Mouse (Mus musculus): ENCODE data around the gene Adamts8. TPM values are rescaled to one million over a fixed set of nuclear protein-coding genes. Genes with fewer than 3 reads are reported as not detected.

Adamts8 gene
- not detected for polyA plus RNA-seq (2012; fragmentation: generic; extraction: Trizol)
- long read RNA-seq, experiment 1: 0 reads
- long read RNA-seq, experiment 2: 0 reads

DNA sequence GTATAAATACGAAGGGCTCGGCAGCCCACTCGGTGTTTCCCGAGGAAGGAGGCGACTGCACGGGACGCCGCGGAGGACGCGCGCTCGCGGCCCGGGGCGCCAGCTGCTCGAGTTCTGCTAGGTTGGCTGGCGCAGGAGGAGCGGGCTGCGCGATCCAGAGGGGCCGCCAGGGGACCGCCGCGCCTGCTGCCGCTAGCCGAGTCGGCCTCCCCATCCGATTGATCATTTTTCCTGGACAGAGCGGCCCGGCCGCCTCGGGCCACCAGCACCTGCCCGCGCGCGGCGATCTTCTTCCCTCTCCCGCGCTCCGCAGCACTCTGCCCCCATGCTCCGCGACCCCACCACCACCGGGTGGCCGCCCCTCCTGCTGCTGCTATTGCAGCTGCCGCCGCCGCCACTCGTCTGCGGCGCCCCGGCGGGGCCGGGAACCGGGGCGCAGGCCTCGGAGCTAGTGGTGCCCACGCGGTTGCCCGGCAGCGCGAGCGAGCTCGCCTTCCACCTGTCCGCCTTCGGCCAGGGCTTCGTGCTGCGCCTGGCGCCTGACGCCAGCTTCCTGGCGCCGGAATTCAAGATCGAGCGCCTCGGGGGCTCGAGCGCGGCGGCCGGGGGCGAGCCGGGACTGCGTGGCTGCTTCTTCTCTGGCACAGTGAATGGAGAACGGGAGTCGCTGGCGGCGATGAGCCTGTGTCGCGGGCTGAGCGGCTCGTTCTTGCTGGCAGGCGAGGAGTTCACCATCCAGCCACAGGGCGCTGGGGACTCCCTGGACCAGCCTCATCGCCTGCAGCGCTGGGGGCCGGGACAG lies at the start of gene Adamts8:
Gene Adamts8 (plus strand): TSS at position 51 of the 802 bp plus-strand sequence.
- TF ChIP-seq MYOD1 (IDR thresholded peaks at IDR 0.05; ENCODE audit: control insufficient read depth, insufficient read length, low read depth): no peak
- no peak for TF ChIP-seq MAX (IDR thresholded peaks at IDR 0.05)
- no peak for TF ChIP-seq MYOG (IDR thresholded peaks at IDR 0.05; ENCODE audit: control insufficient read depth, extremely low read depth, insufficient read length)
- TF ChIP-seq USF1 (IDR thresholded peaks at IDR 0.05; ENCODE audit: low read depth): no peak
- TF ChIP-seq FOSL1 (IDR thresholded peaks at IDR 0.05; ENCODE audit: insufficient read depth, low read length, poor library complexity, severe bottlenecking): no peak
- no peak for TF ChIP-seq CTCF (IDR thresholded peaks at IDR 0.05; ENCODE audit: control insufficient read depth, insufficient read depth, insufficient read length)
- TF ChIP-seq CEBPB (IDR thresholded peaks at IDR 0.05; ENCODE audit: low read depth): no peak
- Histone ChIP-seq H3K36me3 (ENCODE audit: control insufficient read depth, insufficient read depth) (no peaks in the 10 kb centered on the region), H3ac (ENCODE audit: control insufficient read depth, insufficient read length, low read depth) (no peak within 1 kb of the TSS), H3K4me3 (ENCODE audit: insufficient read depth, poor library complexity, severe bottlenecking) (no peak within 1 kb of the TSS), H3K79me3 (ENCODE audit: low read depth) (no peaks in the 10 kb centered on the region), H3K79me2 (ENCODE audit: control insufficient read depth, insufficient read depth) (no peaks in the 10 kb centered on the region), H3K27me3 (ENCODE audit: control insufficient read depth, insufficient read depth, insufficient read length) (peaks cover 38% of the 10 kb centered on the region)

DNA sequence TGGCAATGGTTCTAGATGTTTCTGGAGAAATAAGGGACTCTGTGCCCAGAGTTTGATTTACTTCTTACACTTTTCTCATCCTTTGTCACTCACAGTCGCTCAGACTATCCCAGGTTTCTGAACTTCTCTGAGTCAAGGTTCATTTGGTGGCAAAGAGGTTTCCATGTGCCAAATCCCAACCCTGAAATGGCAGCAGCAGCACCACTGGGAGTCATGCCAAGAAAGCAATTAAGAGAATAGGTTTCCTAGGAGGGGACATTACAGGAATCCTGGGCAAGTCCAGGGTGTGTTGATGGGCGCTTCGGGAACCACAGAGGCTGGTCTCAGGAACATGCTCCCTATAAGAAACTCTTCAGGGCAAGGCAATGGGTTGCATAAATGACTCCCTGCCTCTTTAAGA lies 46.7 kb upstream of the Adamts8 start:
- Histone ChIP-seq H3ac (ENCODE audit: control insufficient read depth, insufficient read length, low read depth) (no peak overlapping the region), H3K4me3 (ENCODE audit: insufficient read depth, poor library complexity, severe bottlenecking) (no peak overlapping the region), H3K79me3 (ENCODE audit: low read depth) (no peaks in the 10 kb centered on the region), H3K36me3 (ENCODE audit: control insufficient read depth, insufficient read depth) (no peaks in the 10 kb centered on the region), H3K27me3 (ENCODE audit: control insufficient read depth, insufficient read depth, insufficient read length) (no peaks in the 10 kb centered on the region), H3K79me2 (ENCODE audit: control insufficient read depth, insufficient read depth) (no peaks in the 10 kb centered on the region)
- no peak for TF ChIP-seq MAX (IDR thresholded peaks at IDR 0.05)
- TF ChIP-seq CTCF (IDR thresholded peaks at IDR 0.05; ENCODE audit: control insufficient read depth, insufficient read depth, insufficient read length): no peak
- TF ChIP-seq MYOD1 (IDR thresholded peaks at IDR 0.05; ENCODE audit: control insufficient read depth, insufficient read length, low read depth): no peak
- TF ChIP-seq MYOG (IDR thresholded peaks at IDR 0.05; ENCODE audit: control insufficient read depth, extremely low read depth, insufficient read length): no peak
- no peak for TF ChIP-seq CEBPB (IDR thresholded peaks at IDR 0.05; ENCODE audit: low read depth)
- TF ChIP-seq FOSL1 (IDR thresholded peaks at IDR 0.05; ENCODE audit: insufficient read depth, low read length, poor library complexity, severe bottlenecking): no peak
- TF ChIP-seq USF1 (IDR thresholded peaks at IDR 0.05; ENCODE audit: low read depth): no peak

DNA sequence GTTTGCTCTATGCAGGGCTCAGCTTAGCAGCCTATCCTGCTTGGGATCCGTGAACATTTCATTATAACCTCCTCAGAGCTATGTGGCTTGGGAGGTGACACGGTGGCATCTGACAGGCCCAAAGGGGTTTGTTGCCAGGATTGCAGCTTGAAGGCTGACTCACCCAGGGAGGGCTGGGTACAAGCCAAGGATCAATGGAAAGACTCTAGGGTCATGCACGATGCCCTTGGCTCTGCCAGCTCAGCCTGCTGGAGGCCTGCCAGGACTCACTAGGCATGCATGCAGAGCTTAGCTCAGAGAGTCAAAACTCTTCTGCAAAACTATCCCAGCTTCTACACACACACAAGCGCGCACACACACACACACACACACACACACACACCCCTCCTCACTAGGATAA lies 45.6 kb upstream of the Adamts8 start:
- Histone ChIP-seq H3K79me2 (ENCODE audit: control insufficient read depth, insufficient read depth) (no peaks in the 10 kb centered on the region), H3K79me3 (ENCODE audit: low read depth) (no peaks in the 10 kb centered on the region), H3K4me3 (ENCODE audit: insufficient read depth, poor library complexity, severe bottlenecking) (no peak overlapping the region), H3K27me3 (ENCODE audit: control insufficient read depth, insufficient read depth, insufficient read length) (no peaks in the 10 kb centered on the region), H3K36me3 (ENCODE audit: control insufficient read depth, insufficient read depth) (no peaks in the 10 kb centered on the region), H3ac (ENCODE audit: control insufficient read depth, insufficient read length, low read depth) (no peak overlapping the region)
- TF ChIP-seq MAX (IDR thresholded peaks at IDR 0.05) (no peak), FOSL1 (IDR thresholded peaks at IDR 0.05; ENCODE audit: insufficient read depth, low read length, poor library complexity, severe bottlenecking) (no peak), MYOD1 (IDR thresholded peaks at IDR 0.05; ENCODE audit: control insufficient read depth, insufficient read length, low read depth) (no peak), CTCF (IDR thresholded peaks at IDR 0.05; ENCODE audit: control insufficient read depth, insufficient read depth, insufficient read length) (no peak), MYOG (IDR thresholded peaks at IDR 0.05; ENCODE audit: control insufficient read depth, extremely low read depth, insufficient read length) (no peak), USF1 (IDR thresholded peaks at IDR 0.05; ENCODE audit: low read depth) (no peak), CEBPB (IDR thresholded peaks at IDR 0.05; ENCODE audit: low read depth) (no peak)

DNA sequence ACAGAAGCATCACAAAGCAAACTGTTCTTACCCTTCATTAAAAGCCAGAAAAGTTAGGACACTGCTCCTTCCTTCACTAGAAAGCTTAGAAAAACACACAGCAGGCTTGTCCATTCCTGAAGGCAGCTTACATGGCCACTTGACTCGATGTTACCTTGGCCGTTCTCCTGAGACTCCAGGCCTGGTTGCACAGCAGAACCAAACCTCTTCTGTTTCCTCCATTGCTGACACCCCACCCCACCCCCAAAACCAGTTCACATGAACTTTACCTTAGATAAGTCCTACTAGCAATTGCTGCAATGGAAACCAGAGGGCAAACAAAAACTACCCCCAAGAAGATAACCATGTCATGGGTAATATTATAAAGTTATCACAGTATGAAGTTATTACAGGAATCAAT lies 45.2 kb upstream of the Adamts8 start:
- Histone ChIP-seq H3K79me3 (ENCODE audit: low read depth) (no peaks in the 10 kb centered on the region), H3K27me3 (ENCODE audit: control insufficient read depth, insufficient read depth, insufficient read length) (no peaks in the 10 kb centered on the region), H3ac (ENCODE audit: control insufficient read depth, insufficient read length, low read depth) (no peak overlapping the region), H3K4me3 (ENCODE audit: insufficient read depth, poor library complexity, severe bottlenecking) (no peak overlapping the region), H3K36me3 (ENCODE audit: control insufficient read depth, insufficient read depth) (no peaks in the 10 kb centered on the region), H3K79me2 (ENCODE audit: control insufficient read depth, insufficient read depth) (no peaks in the 10 kb centered on the region)
- TF ChIP-seq MYOD1 (IDR thresholded peaks at IDR 0.05; ENCODE audit: control insufficient read depth, insufficient read length, low read depth) (no peak), USF1 (IDR thresholded peaks at IDR 0.05; ENCODE audit: low read depth) (no peak), MAX (IDR thresholded peaks at IDR 0.05) (no peak), FOSL1 (IDR thresholded peaks at IDR 0.05; ENCODE audit: insufficient read depth, low read length, poor library complexity, severe bottlenecking) (no peak), MYOG (IDR thresholded peaks at IDR 0.05; ENCODE audit: control insufficient read depth, extremely low read depth, insufficient read length) (no peak), CTCF (IDR thresholded peaks at IDR 0.05; ENCODE audit: control insufficient read depth, insufficient read depth, insufficient read length) (no peak), CEBPB (IDR thresholded peaks at IDR 0.05; ENCODE audit: low read depth) (no peak)

DNA sequence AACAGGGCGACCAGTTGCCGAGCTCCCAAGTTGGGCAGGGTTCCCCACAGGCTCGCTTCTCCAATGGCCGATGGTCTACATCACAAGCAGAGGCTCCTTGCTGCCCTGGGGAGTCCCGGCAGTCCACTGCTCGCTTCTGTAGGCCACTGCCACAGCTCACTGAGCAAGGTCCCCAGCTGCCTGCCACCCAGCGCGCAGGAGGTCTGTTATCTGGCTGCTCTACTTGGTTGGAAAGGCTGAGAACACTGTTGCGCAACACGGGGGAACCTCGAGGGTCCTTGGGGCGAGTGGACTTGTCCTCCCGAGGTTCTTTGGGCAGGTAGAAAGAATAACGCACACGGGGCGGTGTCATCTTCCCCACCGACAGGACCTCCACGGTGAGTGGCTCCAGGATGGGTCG lies 40.2 kb upstream of the Adamts8 start:
- H3K4me3 ChIP-seq (ENCODE audit: insufficient read depth, poor library complexity, severe bottlenecking): no peak overlapping the region
- H3K27me3 ChIP-seq (ENCODE audit: control insufficient read depth, insufficient read depth, insufficient read length): no peaks in the 10 kb centered on the region
- H3K36me3 ChIP-seq (ENCODE audit: control insufficient read depth, insufficient read depth): no peaks in the 10 kb centered on the region

More for the DNA sequence above, 40.2 kb upstream of the Adamts8 start:
- TF ChIP-seq MAX (IDR thresholded peaks at IDR 0.05): no peak
- TF ChIP-seq USF1 (IDR thresholded peaks at IDR 0.05; ENCODE audit: low read depth): no peak
- TF ChIP-seq MYOG (IDR thresholded peaks at IDR 0.05; ENCODE audit: control insufficient read depth, extremely low read depth, insufficient read length): no peak
- TF ChIP-seq MYOD1 (IDR thresholded peaks at IDR 0.05; ENCODE audit: control insufficient read depth, insufficient read length, low read depth): no peak
- TF ChIP-seq CEBPB (IDR thresholded peaks at IDR 0.05; ENCODE audit: low read depth): peak; percentile 5
- no peak for TF ChIP-seq CTCF (IDR thresholded peaks at IDR 0.05; ENCODE audit: control insufficient read depth, insufficient read depth, insufficient read length)
- TF ChIP-seq FOSL1 (IDR thresholded peaks at IDR 0.05; ENCODE audit: insufficient read depth, low read length, poor library complexity, severe bottlenecking): no peak
- H3K79me3 ChIP-seq (ENCODE audit: low read depth): no peaks in the 10 kb centered on the region
- no peak overlapping the region for H3ac ChIP-seq (ENCODE audit: control insufficient read depth, insufficient read length, low read depth)
- no peaks in the 10 kb centered on the region for H3K79me2 ChIP-seq (ENCODE audit: control insufficient read depth, insufficient read depth)
